Mouse (Mus musculus) heart, embryonic 16.5 days (tissue): ENCODE results near the gene Vmn1r7. TPM values are rescaled to one million over a fixed set of nuclear protein-coding genes. Genes with fewer than 3 reads are reported as not detected.
"Not testable (repeated sequence)": the region's sequence is repeated elsewhere in the genome, so short reads cannot be mapped to it uniquely, and the experiment has no call there.

Experiments
- ATAC-seq: fragments of 200-750 bp; cut with Nextera tagmentation; replicated peaks from 2 replicates; pipeline ENCODE4 v1.8.0; 2017; ENCODE audit warnings: moderate number of reproducible peaks; ENCODE audit not compliant: insufficient read depth, low FRiP score; ENCODE audit errors: extremely low read depth
- H3K27ac ChIP-seq: fragments of 300-500 bp; sonication (generic); 2 replicates; pipeline ENCODE4 v1.5.1; 2014; ENCODE audit warnings: mild to moderate bottlenecking, low read length, control low read depth, moderate library complexity
- H3K27me3 ChIP-seq: fragments of 300-500 bp; sonication (generic); 2 replicates; pipeline ENCODE4 v1.6.1; 2014; ENCODE audit warnings: low read length, mixed read lengths; ENCODE audit not compliant: control insufficient read depth, insufficient read depth
- H3K36me3 ChIP-seq: fragments of 300-500 bp; sonication (generic); 2 replicates; pipeline ENCODE4 v1.6.1; 2014; ENCODE audit not compliant: control insufficient read depth, insufficient read depth
- H3K4me1 ChIP-seq: fragments of 300-500 bp; sonication (generic); 2 replicates; pipeline ENCODE4 v1.6.1; 2014; ENCODE audit warnings: low read length, mixed read lengths; ENCODE audit not compliant: control insufficient read depth, insufficient read depth
- H3K4me2 ChIP-seq: fragments of 300-500 bp; sonication (generic); 2 replicates; pipeline ENCODE4 v1.6.1; 2014; ENCODE audit warnings: low read depth, mild to moderate bottlenecking, control low read depth, low read length
- H3K4me3 ChIP-seq: fragments of 300-500 bp; sonication (generic); 2 replicates; pipeline ENCODE4 v1.5.1; 2014; ENCODE audit warnings: mild to moderate bottlenecking, control low read depth, low read length
- H3K9ac ChIP-seq: fragments of 300-500 bp; sonication (generic); 2 replicates; pipeline ENCODE4 v1.6.1; 2014; ENCODE audit warnings: low read length, control low read depth
- H3K9me3 ChIP-seq: fragments of 300-500 bp; sonication (generic); replicated peaks from 2 replicates; pipeline ENCODE4 v1.6.1; 2016; ENCODE audit warnings: low read length; ENCODE audit not compliant: control insufficient read depth
- WGBS: fragments of 180-500 bp; shearing (Covaris S2); extraction: QIAGEN DNeasy Blood & Tissue Kit; methylation state at CpG from one replicate; pipeline ENCODE4 v1.1.7; 2014; 5-methylcytosine and 5-hydroxymethylcytosine counted together
- polyA plus RNA-seq: library from polyadenylated mRNA; unstranded; fragments of >200 nt; fragmentation: Nextera tagmentation; extraction: Ambion mirVana; gene quantifications from 2 replicates; pipeline ENCODE4 v1.2.1, GENCODE M21; 2015

The Vmn1r7 gene
- polyA plus RNA-seq = not detected in 2 replicates

DNA sequence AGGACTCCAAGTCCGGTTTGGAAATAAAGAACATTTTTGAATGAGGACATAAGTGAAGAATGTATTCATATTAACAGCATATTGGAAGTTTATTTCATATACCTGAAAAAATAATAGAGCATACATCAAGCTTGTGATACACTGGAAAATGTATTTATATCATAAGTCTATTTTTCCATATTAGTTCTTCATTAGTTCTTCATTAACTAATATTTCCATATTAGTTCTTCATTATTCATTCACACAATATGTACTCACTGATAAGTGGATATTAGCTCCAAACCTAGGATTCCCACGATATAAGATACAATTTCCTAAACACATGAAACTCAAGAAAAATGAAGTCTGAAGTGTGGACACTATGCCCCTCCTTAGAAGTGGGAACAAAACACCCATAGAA lies at the start of gene Vmn1r7:
Gene Vmn1r7, minus strand, starts transcription at position 101 of the 400 bp plus-strand sequence.
- WGBS = 80% methylated on average over 2 of the region's 2 CpGs

DNA sequence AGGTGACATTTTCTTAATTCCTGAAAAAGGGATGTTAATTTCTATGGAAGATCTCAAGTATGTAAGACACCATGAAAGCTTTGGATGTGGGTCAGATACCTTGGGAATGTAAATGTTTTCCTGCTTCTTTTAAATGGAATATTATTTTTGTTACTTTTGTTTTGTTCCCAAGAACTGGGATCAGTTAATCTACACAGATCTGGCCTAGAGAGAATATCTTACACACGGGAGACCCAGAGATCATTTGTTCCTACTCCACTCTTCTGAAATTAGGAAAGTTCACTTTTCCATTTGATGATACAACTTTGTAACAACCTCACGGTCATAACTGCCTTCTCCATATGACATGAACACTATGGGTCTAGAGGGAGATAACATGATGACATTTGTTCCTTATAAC lies 41.4 kb upstream of the Vmn1r7 start, which contains the start of gene Vmn1r9:
Gene Vmn1r9, plus strand, starts transcription at position 301 of the 400 bp plus-strand sequence.
- no peak for ATAC-seq
- Histone ChIP-seq H3K27ac (no peak within 1 kb of the TSS), H3K27me3 (no peaks in the 10 kb centered on the region), H3K4me3 (no peak within 1 kb of the TSS), H3K4me2 (no peak within 1 kb of the TSS), H3K4me1 (no peaks in the 10 kb centered on the region), H3K36me3 (no peaks in the 10 kb centered on the region), H3K9me3 (no peaks in the 10 kb centered on the region), H3K9ac (no peak within 1 kb of the TSS)
- WGBS = 68% methylated on average over 2 of the region's 2 CpGs

More for the DNA sequence above, at the start of gene Vmn1r7:
- H3K27me3 ChIP-seq, H3K4me1 ChIP-seq, H3K4me2 ChIP-seq, H3K9ac ChIP-seq, H3K4me3 ChIP-seq, H3K27ac ChIP-seq, H3K9me3 ChIP-seq, H3K36me3 ChIP-seq, ATAC-seq: not testable (repeated sequence)

GRCm38 (mm10) chr6:57063730-57064129 lies 38.6 kb upstream of the Vmn1r7 start:
- H3K4me2 ChIP-seq = no peak overlapping the region
- H3K9ac ChIP-seq = no peak overlapping the region
- no peaks in the 10 kb centered on the region for H3K27me3 ChIP-seq
- no peak for ATAC-seq
- H3K4me3 ChIP-seq = no peak overlapping the region
- no peaks in the 10 kb centered on the region for H3K9me3 ChIP-seq
- no peak overlapping the region for H3K27ac ChIP-seq
- H3K4me1 ChIP-seq = no peaks in the 10 kb centered on the region
- no peaks in the 10 kb centered on the region for H3K36me3 ChIP-seq

- Histone ChIP-seq H3K36me3 (no peaks in the 10 kb centered on the region), H3K9me3 (no peaks in the 10 kb centered on the region), H3K4me2 (no peak overlapping the region), H3K4me3 (no peak overlapping the region), H3K27me3 (no peaks in the 10 kb centered on the region), H3K27ac (no peak overlapping the region), H3K9ac (no peak overlapping the region), H3K4me1 (no peaks in the 10 kb centered on the region)
- ATAC-seq = no peak
- WGBS = 63% methylated on average over 2 of the region's 2 CpGs
Observed at GRCm38 (mm10) chr6:57034674-57035073, 9.6 kb upstream of the Vmn1r7 start.

- Histone ChIP-seq H3K27me3 (no peaks in the 10 kb centered on the region), H3K9me3 (no peaks in the 10 kb centered on the region), H3K9ac (no peak within 1 kb of the TSS), H3K4me3 (no peak within 1 kb of the TSS), H3K4me1 (no peaks in the 10 kb centered on the region), H3K4me2 (no peak within 1 kb of the TSS), H3K36me3 (no peaks in the 10 kb centered on the region), H3K27ac (no peak within 1 kb of the TSS)
- no peak for ATAC-seq
Observed at GRCm38 (mm10) chr6:57031984-57032383, 6.9 kb upstream of the Vmn1r7 start, which contains the start of gene Vmn1r8. Gene Vmn1r8 (plus strand): TSS chr6:57032284.

- no peaks in the 10 kb centered on the region for H3K27me3 ChIP-seq
- no peaks in the 10 kb centered on the region for H3K36me3 ChIP-seq
- no peak within 1 kb of the TSS for H3K4me2 ChIP-seq
- no peak for ATAC-seq
- H3K27ac ChIP-seq = no peak within 1 kb of the TSS
- no peak within 1 kb of the TSS for H3K9ac ChIP-seq
- no peak within 1 kb of the TSS for H3K4me3 ChIP-seq
- no peaks in the 10 kb centered on the region for H3K4me1 ChIP-seq
- 69% methylated on average over 2 of the region's 2 CpGs for WGBS
- H3K9me3 ChIP-seq = no peaks in the 10 kb centered on the region
Observed at GRCm38 (mm10) chr6:56996943-56997342, 28.2 kb downstream of the Vmn1r7 start, which contains the start of gene Vmn1r6. Gene Vmn1r6 (plus strand): TSS chr6:56997243.

Other genes starting within 250 kb of the Vmn1r7 start
- 27.6 and 32.6 TPM in 2 replicates for gene Kbtbd2, start 227.5 kb downstream of the Vmn1r7 start, polyA plus RNA-seq
- 138 and 143 TPM in 2 replicates for gene Fkbp9, start 193.3 kb downstream of the Vmn1r7 start, polyA plus RNA-seq
- gene Nt5c3, start 101.4 kb downstream of the Vmn1r7 start, polyA plus RNA-seq = 70.6 and 77.0 TPM in 2 replicates
- gene Vmn1r4, start 101.3 kb downstream of the Vmn1r7 start, polyA plus RNA-seq = 0.16 TPM in 2 replicates
- not detected in 2 replicates for gene Vmn1r5, start 55.1 kb downstream of the Vmn1r7 start, polyA plus RNA-seq
- not detected in 2 replicates for gene Vmn1r6, start 28.1 kb downstream of the Vmn1r7 start, polyA plus RNA-seq
- gene Vmn1r8, start 7.0 kb upstream of the Vmn1r7 start, polyA plus RNA-seq = not detected in 2 replicates
- gene Vmn1r9, start 41.5 kb upstream of the Vmn1r7 start, polyA plus RNA-seq = not detected in 2 replicates
- not detected in 2 replicates for gene Vmn1r10, start 84.1 kb upstream of the Vmn1r7 start, polyA plus RNA-seq
- not detected in 2 replicates for gene Vmn1r11, start 108.1 kb upstream of the Vmn1r7 start, polyA plus RNA-seq
- not detected in 2 replicates for gene Vmn1r12, start 131.6 kb upstream of the Vmn1r7 start, polyA plus RNA-seq
- not detected in 2 replicates for gene Vmn1r13, start 178.0 kb upstream of the Vmn1r7 start, polyA plus RNA-seq
- not detected in 2 replicates for gene Vmn1r14, start 206.4 kb upstream of the Vmn1r7 start, polyA plus RNA-seq
- not detected in 2 replicates for gene Vmn1r15, start 232.6 kb upstream of the Vmn1r7 start, polyA plus RNA-seq